Mouse (Mus musculus) liver, embryonic 14.5 days (tissue): ENCODE measurements at regions not wholly inside any gene's neighbourhood (a gene's known extent, or its start where the extent isn't known, plus 50 kb on each side); places are given as distances from the start of the nearest gene placed in this dataset.

Source experiments
- ATAC-seq: fragments of 200-750 bp; cut with Nextera tagmentation; 2 replicates; pipeline ENCODE4 v1.8.0; 2017; ENCODE audit warnings: moderate number of reproducible peaks, mild to moderate bottlenecking, moderate library complexity; ENCODE audit not compliant: insufficient read depth
- DNase-seq, 3 experiments: peaks; one replicate each; pipeline ENCODE4 v3.0.0-alpha.2; 2012 to 2013; ENCODE audit warnings: low read depth in 3 of 3, low spot score in 3 of 3
- H3K27ac ChIP-seq: fragments of 300-500 bp; sonication (generic); 2 replicates; pipeline ENCODE4 v1.5.1; 2014; ENCODE audit warnings: moderate library complexity, mild to moderate bottlenecking, control low read depth, inconsistent platforms
- H3K27me3 ChIP-seq: fragments of 300-500 bp; sonication (generic); 2 replicates; pipeline ENCODE4 v1.6.1; 2014; ENCODE audit warnings: mild to moderate bottlenecking, low read length, moderate library complexity; ENCODE audit not compliant: control insufficient read depth, insufficient read depth
- H3K36me3 ChIP-seq: fragments of 300-500 bp; sonication (generic); replicated peaks from 2 replicates; pipeline ENCODE4 v1.6.1; 2014; ENCODE audit warnings: low read depth; ENCODE audit not compliant: control insufficient read depth, insufficient read depth
- H3K4me1 ChIP-seq, 2 experiments: fragments of 200-500 bp in 1 of 2; fragments of 300-500 bp in 1 of 2; sonication (generic) in 1 of 2; replicated peaks; 2 replicates each; pipeline ENCODE4 v1.6.1; 2012 to 2014; ENCODE audit warnings: antibody characterized with exemption in 1 of 2, inconsistent platforms in 1 of 2, low read length in 1 of 2; ENCODE audit not compliant: control insufficient read depth in 2 of 2, insufficient read depth in 2 of 2
- H3K4me2 ChIP-seq: fragments of 300-500 bp; sonication (generic); 2 replicates; pipeline ENCODE4 v1.6.1; 2014; ENCODE audit warnings: low read depth, mild to moderate bottlenecking, control low read depth, moderate library complexity
- H3K4me3 ChIP-seq, 2 experiments: fragments of 200-500 bp in 1 of 2; fragments of 300-500 bp in 1 of 2; sonication (generic) in 1 of 2; 2 replicates each; pipeline ENCODE4 v1.5.1; 2012 to 2014; ENCODE audit warnings: low read depth in 2 of 2, low read length in 2 of 2, mild to moderate bottlenecking in 2 of 2, control low read depth in 1 of 2, inconsistent platforms in 1 of 2, moderate library complexity in 1 of 2; ENCODE audit not compliant: insufficient read depth in 1 of 2
- H3K9ac ChIP-seq: fragments of 300-500 bp; sonication (generic); replicated peaks from 2 replicates; pipeline ENCODE4 v1.6.1; 2014; ENCODE audit warnings: mild to moderate bottlenecking, control low read depth, moderate library complexity
- H3K9me3 ChIP-seq: fragments of 300-500 bp; sonication (generic); 2 replicates; pipeline ENCODE4 v1.6.1; 2016; ENCODE audit warnings: low read length, mixed read lengths; ENCODE audit not compliant: control insufficient read depth
- CTCF ChIP-seq: IDR thresholded peaks from 2 replicates; pipeline ENCODE4 v1.5.1; 2016; ENCODE audit warnings: antibody characterized with exemption, low read depth, control low read depth
- EP300 ChIP-seq: IDR thresholded peaks from 2 replicates; pipeline ENCODE4 v1.6.1; 2016; ENCODE audit warnings: antibody characterized with exemption, low read depth
- WGBS: fragments of 180-500 bp; shearing (Covaris S2); extraction: QIAGEN DNeasy Blood & Tissue Kit; methylation state at CpG from one replicate; pipeline ENCODE4 v1.1.7; 2014; ENCODE audit not compliant: insufficient replicate concordance; 5-methylcytosine and 5-hydroxymethylcytosine counted together

GRCm38 (mm10) chr15:43784171-43784570 is 3650.0 kb downstream of the 9330182O14Rik start:
- Histone ChIP-seq H3K9me3 (no peaks in the 10 kb centered on the region), H3K9ac (no peak overlapping the region), H3K27ac (no peak overlapping the region), H3K4me3 (no peak overlapping the region), H3K36me3 (no peaks in the 10 kb centered on the region), H3K27me3 (no peaks in the 10 kb centered on the region), H3K4me2 (no peak overlapping the region), H3K4me1 (no peaks in the 10 kb centered on the region)
- WGBS, result 65% methylated on average over 3 of the region's 3 CpGs
- no peak for ATAC-seq
- TF ChIP-seq EP300, result no peak
- no peak for TF ChIP-seq CTCF
- no peak for DNase-seq

GRCm38 (mm10) chr15:43803342-43803741 is 3669.2 kb downstream of the 9330182O14Rik start:
- Histone ChIP-seq H3K27me3 (no peaks in the 10 kb centered on the region), H3K9me3 (no peaks in the 10 kb centered on the region), H3K9ac (no peak overlapping the region), H3K4me3 (no peak overlapping the region), H3K4me2 (no peak overlapping the region), H3K36me3 (no peaks in the 10 kb centered on the region), H3K27ac (no peak overlapping the region), H3K4me1 (no peaks in the 10 kb centered on the region)
- ATAC-seq (no peak), DNase-seq (no peak)
- TF ChIP-seq CTCF (no peak), EP300 (no peak)
- WGBS, result 63% methylated on average over 4 of the region's 4 CpGs
